Mouse (Mus musculus) liver, embryonic 14.5 days (tissue): ENCODE measurements at regions not wholly inside any gene's neighbourhood (a gene's known extent, or its start where the extent isn't known, plus 50 kb on each side); places are given as distances from the start of the nearest gene placed in this dataset.

Source experiments
- ATAC-seq: fragments of 200-750 bp; cut with Nextera tagmentation; 2 replicates; pipeline ENCODE4 v1.8.0; 2017; ENCODE audit warnings: moderate number of reproducible peaks, mild to moderate bottlenecking, moderate library complexity; ENCODE audit not compliant: insufficient read depth
- DNase-seq, 3 experiments: peaks; one replicate each; pipeline ENCODE4 v3.0.0-alpha.2; 2012 to 2013; ENCODE audit warnings: low read depth in 3 of 3, low spot score in 3 of 3
- H3K27ac ChIP-seq: fragments of 300-500 bp; sonication (generic); 2 replicates; pipeline ENCODE4 v1.5.1; 2014; ENCODE audit warnings: moderate library complexity, mild to moderate bottlenecking, control low read depth, inconsistent platforms
- H3K27me3 ChIP-seq: fragments of 300-500 bp; sonication (generic); 2 replicates; pipeline ENCODE4 v1.6.1; 2014; ENCODE audit warnings: mild to moderate bottlenecking, low read length, moderate library complexity; ENCODE audit not compliant: control insufficient read depth, insufficient read depth
- H3K36me3 ChIP-seq: fragments of 300-500 bp; sonication (generic); replicated peaks from 2 replicates; pipeline ENCODE4 v1.6.1; 2014; ENCODE audit warnings: low read depth; ENCODE audit not compliant: control insufficient read depth, insufficient read depth
- H3K4me1 ChIP-seq, 2 experiments: fragments of 200-500 bp in 1 of 2; fragments of 300-500 bp in 1 of 2; sonication (generic) in 1 of 2; replicated peaks; 2 replicates each; pipeline ENCODE4 v1.6.1; 2012 to 2014; ENCODE audit warnings: antibody characterized with exemption in 1 of 2, inconsistent platforms in 1 of 2, low read length in 1 of 2; ENCODE audit not compliant: control insufficient read depth in 2 of 2, insufficient read depth in 2 of 2
- H3K4me2 ChIP-seq: fragments of 300-500 bp; sonication (generic); 2 replicates; pipeline ENCODE4 v1.6.1; 2014; ENCODE audit warnings: low read depth, mild to moderate bottlenecking, control low read depth, moderate library complexity
- H3K4me3 ChIP-seq, 2 experiments: fragments of 200-500 bp in 1 of 2; fragments of 300-500 bp in 1 of 2; sonication (generic) in 1 of 2; 2 replicates each; pipeline ENCODE4 v1.5.1; 2012 to 2014; ENCODE audit warnings: low read depth in 2 of 2, low read length in 2 of 2, mild to moderate bottlenecking in 2 of 2, control low read depth in 1 of 2, inconsistent platforms in 1 of 2, moderate library complexity in 1 of 2; ENCODE audit not compliant: insufficient read depth in 1 of 2
- H3K9ac ChIP-seq: fragments of 300-500 bp; sonication (generic); replicated peaks from 2 replicates; pipeline ENCODE4 v1.6.1; 2014; ENCODE audit warnings: mild to moderate bottlenecking, control low read depth, moderate library complexity
- H3K9me3 ChIP-seq: fragments of 300-500 bp; sonication (generic); 2 replicates; pipeline ENCODE4 v1.6.1; 2016; ENCODE audit warnings: low read length, mixed read lengths; ENCODE audit not compliant: control insufficient read depth
- CTCF ChIP-seq: IDR thresholded peaks from 2 replicates; pipeline ENCODE4 v1.5.1; 2016; ENCODE audit warnings: antibody characterized with exemption, low read depth, control low read depth
- EP300 ChIP-seq: IDR thresholded peaks from 2 replicates; pipeline ENCODE4 v1.6.1; 2016; ENCODE audit warnings: antibody characterized with exemption, low read depth
- WGBS: fragments of 180-500 bp; shearing (Covaris S2); extraction: QIAGEN DNeasy Blood & Tissue Kit; methylation state at CpG from one replicate; pipeline ENCODE4 v1.1.7; 2014; ENCODE audit not compliant: insufficient replicate concordance; 5-methylcytosine and 5-hydroxymethylcytosine counted together

- Histone ChIP-seq H3K9ac (no peak overlapping the region), H3K9me3 (no peaks in the 10 kb centered on the region), H3K27ac (no peak overlapping the region), H3K36me3 (no peaks in the 10 kb centered on the region), H3K4me1 (peaks cover 0 to 3% of the 10 kb centered on the region in 2 experiments; a peak in 1 of 4 replicates), H3K27me3 (no peaks in the 10 kb centered on the region), H3K4me2 (no peak overlapping the region), H3K4me3 (no peak overlapping the region)
- DNase-seq (no peak), ATAC-seq (no peak)
- 66% methylated on average over 8 of the region's 8 CpGs for WGBS
- TF ChIP-seq EP300 (no peak), CTCF (no peak)
These were observed 79.6 kb downstream of the Atp1a1 start for GRCm38 (mm10) chr3:101524905-101525304.

GRCm38 (mm10) chr3:101524444-101524843 lies 80.0 kb downstream of the Atp1a1 start:
- Histone ChIP-seq H3K4me3 (no peak overlapping the region), H3K27me3 (no peaks in the 10 kb centered on the region), H3K4me1 (peaks cover 0 to 3% of the 10 kb centered on the region in 2 experiments; a peak in 1 of 4 replicates), H3K9ac (no peak overlapping the region), H3K4me2 (no peak overlapping the region), H3K9me3 (no peaks in the 10 kb centered on the region), H3K36me3 (no peaks in the 10 kb centered on the region), H3K27ac (no peak overlapping the region)
- WGBS: 18% methylated on average over 6 of the region's 6 CpGs
- DNase-seq: no peak
- ATAC-seq: no peak
- TF ChIP-seq CTCF (no peak), EP300 (no peak)

GRCm38 (mm10) chr3:101523239-101523638 lies 81.2 kb downstream of the Atp1a1 start:
- Histone ChIP-seq H3K4me1 (peaks cover 0 to 10% of the 10 kb centered on the region in 2 experiments; a peak in 2 of 4 replicates), H3K27me3 (no peaks in the 10 kb centered on the region), H3K9ac (no peak overlapping the region), H3K27ac (no peak overlapping the region), H3K4me2 (no peak overlapping the region), H3K9me3 (no peaks in the 10 kb centered on the region), H3K4me3 (no peak overlapping the region), H3K36me3 (no peaks in the 10 kb centered on the region)
- ATAC-seq (no peak), DNase-seq (no peak)
- 70% methylated on average over 5 of the region's 5 CpGs for WGBS
- TF ChIP-seq EP300 (no peak), CTCF (no peak)

- H3K27ac ChIP-seq: no peak overlapping the region
- H3K9me3 ChIP-seq: no peaks in the 10 kb centered on the region
- no peaks in the 10 kb centered on the region for H3K27me3 ChIP-seq
- no peaks in the 10 kb centered on the region for H3K36me3 ChIP-seq
- DNase-seq (no peak), ATAC-seq (peak; percentile 28; the same call in 1 of the 2 replicates)
- TF ChIP-seq EP300 (no peak), CTCF (no peak)
- H3K4me1 ChIP-seq: peaks cover 0 to 11% of the 10 kb centered on the region in 2 experiments; a peak in 2 of 4 replicates
- no peak overlapping the region for H3K4me3 ChIP-seq
- no peak overlapping the region for H3K4me2 ChIP-seq
- 58% methylated on average over 9 of the region's 9 CpGs for WGBS
- H3K9ac ChIP-seq: no peak overlapping the region
These were observed 82.1 kb downstream of the Atp1a1 start for GRCm38 (mm10) chr3:101522246-101522920.

GRCm38 (mm10) chr3:101521155-101521554 lies 83.3 kb downstream of the Atp1a1 start:
- no peak for ATAC-seq
- 62% methylated on average over 5 of the region's 5 CpGs for WGBS

More at GRCm38 (mm10) chr3:101521155-101521554, 83.3 kb downstream of the Atp1a1 start:
- no peaks in the 10 kb centered on the region for H3K36me3 ChIP-seq
- no peak overlapping the region for H3K9ac ChIP-seq
- TF ChIP-seq CTCF: no peak
- TF ChIP-seq EP300: no peak
- DNase-seq: no peak
- no peaks in the 10 kb centered on the region for H3K9me3 ChIP-seq
- no peaks in the 10 kb centered on the region for H3K27me3 ChIP-seq
- peaks cover 0 to 20% of the 10 kb centered on the region in 2 experiments; a peak in 2 of 4 replicates for H3K4me1 ChIP-seq
- H3K4me2 ChIP-seq: no peak overlapping the region
- H3K27ac ChIP-seq: no peak overlapping the region
- no peak overlapping the region for H3K4me3 ChIP-seq
